Mouse (Mus musculus): ENCODE measurements around the gene Bmt2.

DNA sequence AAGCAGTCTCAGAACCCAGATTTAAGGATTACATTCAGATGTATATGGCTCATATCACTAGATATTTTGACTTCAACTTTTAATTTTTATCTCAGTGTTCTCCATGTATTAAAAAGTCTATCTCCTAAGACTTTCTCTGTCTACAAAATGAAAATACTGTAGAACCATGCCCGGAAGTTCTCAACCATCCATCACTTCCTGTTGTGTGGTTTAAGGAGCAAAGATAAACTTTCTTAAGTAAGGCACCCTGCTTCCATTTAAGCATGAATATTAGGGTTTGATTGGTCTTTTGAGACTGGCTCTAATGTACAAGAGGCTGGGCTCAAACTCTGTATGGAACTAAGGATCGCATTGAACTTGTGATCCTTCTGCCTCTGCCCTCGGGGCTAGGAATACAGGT lies 63.2 kb downstream of the Bmt2 start:
- TF ChIP-seq POLR2A (IDR thresholded peaks at IDR 0.05; ENCODE audit: insufficient read depth, low read length) (no peak), CTCF (IDR thresholded peaks at IDR 0.05; ENCODE audit: low read depth, low read length) (no peak), EP300 (IDR thresholded peaks at IDR 0.05; ENCODE audit: insufficient read depth, low read depth, low read length) (no peak)
